ENCODE assay signal across 8 mouse cellular contexts in genomic region chr7:35585191-35586054, GRCm38 (mm10). TPM values are rescaled to one million over a fixed set of nuclear protein-coding genes. Genes with fewer than 3 reads are reported as not detected.
DNase-seq lines count a peak whose midpoint lies in the region; ATAC-seq and TF ChIP-seq lines count a peak whose summit lies in the region.

TSS of gene Rgs9bp (minus strand) at chr7:35585582.

- no peak for TF ChIP-seq RAD21 in CH12.LX (IDR thresholded peaks at IDR 0.05; ENCODE audit: low read depth, low read length)

- 2% methylated on average over 44 of the region's 45 CpGs for WGBS in forebrain, embryonic 11.5 days
- WGBS in hindbrain, embryonic 11.5 days = 1% methylated on average over 45 of the region's 45 CpGs
- WGBS in limb, embryonic 15.5 days = under 1% methylated on average over 45 of the region's 45 CpGs
- under 1% methylated on average over 45 of the region's 45 CpGs for WGBS in midbrain, embryonic 14.5 days
- under 1% methylated on average over 43 of the region's 45 CpGs for WGBS in stomach, embryonic 16.5 days

- H3K27ac ChIP-seq in CH12.LX (ENCODE audit: insufficient read depth, low read depth) = no peak within 1 kb of the TSS
- H3K27ac ChIP-seq in forebrain, embryonic 11.5 days (ENCODE audit: low read depth, low read length) = no peak within 1 kb of the TSS; the same call in 1 of the 2 replicates
- 0 out of 2 replicates have a peak within 1 kb of the TSS, but pooled peaks have one; percentile 6 for H3K27ac ChIP-seq in hindbrain, embryonic 11.5 days (ENCODE audit: low read depth, low read length)
- peak within 1 kb of the TSS; percentile 82 for H3K27ac ChIP-seq in limb, embryonic 15.5 days
- H3K27ac ChIP-seq in midbrain, embryonic 14.5 days (replicated peaks; ENCODE audit: low read depth, low read length) = no peak within 1 kb of the TSS; the same call in 1 of the 2 replicates
- peak within 1 kb of the TSS; percentile 68 for H3K27ac ChIP-seq in stomach, embryonic 16.5 days (ENCODE audit: low read length)

- in situ Hi-C loops in CH12.LX (cut with MboI; ENCODE audit: low pct_ligation_motif_present, low pct_unique_long_range_greater_than_20kb, low sequenced_read_pairs) = loop anchor here (5.0 kb wide), 1 partner anchor 42 kb away; no protein-coding TSS in a partner anchor

- DNase-seq in CH12.LX (ENCODE audit: extremely low read depth) = peak; percentile 48
- DNase-seq in adrenal gland, postnatal 25 days = peak; percentile 66
- DNase-seq in forebrain, embryonic 11.5 days (ENCODE audit: low spot score) = peak; percentile 85
- peak; percentile 69 for DNase-seq in hindbrain, embryonic 11.5 days (ENCODE audit: low spot score)
- peak; percentile 61 for DNase-seq in midbrain, embryonic 14.5 days
- DNase-seq in right cerebral cortex, adult 2 months (ENCODE audit: low spot score in 2 of 2) = no peak

- H3K27me3 ChIP-seq in CH12.LX (replicated peaks) = peaks cover 24% of the 10 kb centered on the region
- H3K27me3 ChIP-seq in forebrain, embryonic 11.5 days (ENCODE audit: control insufficient read depth, insufficient read depth, low read length) = peaks cover 29% of the 10 kb centered on the region
- peaks cover 28% of the 10 kb centered on the region for H3K27me3 ChIP-seq in hindbrain, embryonic 11.5 days (ENCODE audit: control insufficient read depth, insufficient read depth, low read length)
- H3K27me3 ChIP-seq in limb, embryonic 15.5 days = peaks cover 28% of the 10 kb centered on the region
- H3K27me3 ChIP-seq in midbrain, embryonic 14.5 days (ENCODE audit: control insufficient read depth, insufficient read depth, low read length) = peaks cover 29% of the 10 kb centered on the region
- H3K27me3 ChIP-seq in stomach, embryonic 16.5 days (ENCODE audit: control insufficient read depth, insufficient read depth, low read length) = peaks cover 23% of the 10 kb centered on the region

- ATAC-seq in forebrain, embryonic 11.5 days (replicated peaks; ENCODE audit: low FRiP score) = peak; percentile 69
- ATAC-seq in hindbrain, embryonic 11.5 days (ENCODE audit: low FRiP score) = peak; percentile 71
- ATAC-seq in limb, embryonic 15.5 days (ENCODE audit: insufficient number of reproducible peaks, low FRiP score, low TSS enrichment, low read depth) = peak; percentile 64
- peak; percentile 56 for ATAC-seq in midbrain, embryonic 14.5 days (ENCODE audit: low FRiP score, low TSS enrichment)
- ATAC-seq in stomach, embryonic 16.5 days (ENCODE audit: insufficient read depth, low FRiP score) = peak; percentile 80

- 0 out of 2 replicates have a peak, but pooled peaks cover 4% of the 10 kb centered on the region for H3K79me2 ChIP-seq in CH12.LX (replicated peaks; ENCODE audit: control insufficient read depth, extremely low read depth, insufficient read depth, poor library complexity, severe bottlenecking)

- no peak for TF ChIP-seq EP300 in CH12.LX (IDR thresholded peaks at IDR 0.05; ENCODE audit: low read length)

- dilution Hi-C loops in CH12.LX (cut with MboI; ENCODE audit: extremely low pct_ligation_motif_present, extremely low pct_unique_long_range_greater_than_20kb, low sequenced_read_pairs) = no loop called here

- peaks cover 8 to 34% of the 10 kb centered on the region in 2 experiments for H3K4me1 ChIP-seq in CH12.LX (ENCODE audit: control insufficient read depth in 1 of 2, insufficient read depth in 2 of 2)
- peaks cover 15% of the 10 kb centered on the region; the same call in 1 of the 2 replicates for H3K4me1 ChIP-seq in forebrain, embryonic 11.5 days (replicated peaks; ENCODE audit: control insufficient read depth, insufficient read depth, low read length)
- peaks cover 4% of the 10 kb centered on the region for H3K4me1 ChIP-seq in hindbrain, embryonic 11.5 days (replicated peaks; ENCODE audit: control insufficient read depth, insufficient read depth, low read length)
- peaks cover 55% of the 10 kb centered on the region for H3K4me1 ChIP-seq in limb, embryonic 15.5 days
- peaks cover 18% of the 10 kb centered on the region; the same call in 1 of the 2 replicates for H3K4me1 ChIP-seq in midbrain, embryonic 14.5 days (ENCODE audit: control insufficient read depth, insufficient read depth, low read length)
- peaks cover 22% of the 10 kb centered on the region for H3K4me1 ChIP-seq in stomach, embryonic 16.5 days (ENCODE audit: control insufficient read depth, insufficient read depth, low read length)

- peaks cover 4% of the 10 kb centered on the region for H3K9me3 ChIP-seq in CH12.LX (replicated peaks; ENCODE audit: low read length)
- H3K9me3 ChIP-seq in forebrain, embryonic 11.5 days (ENCODE audit: control insufficient read depth, low read length) = no peaks in the 10 kb centered on the region
- no peaks in the 10 kb centered on the region for H3K9me3 ChIP-seq in hindbrain, embryonic 11.5 days (ENCODE audit: control insufficient read depth, low read length)
- H3K9me3 ChIP-seq in limb, embryonic 15.5 days = no peaks in the 10 kb centered on the region
- no peaks in the 10 kb centered on the region for H3K9me3 ChIP-seq in midbrain, embryonic 14.5 days (ENCODE audit: control insufficient read depth, low read length)
- H3K9me3 ChIP-seq in stomach, embryonic 16.5 days (replicated peaks; ENCODE audit: control insufficient read depth, low read length) = no peaks in the 10 kb centered on the region

- peaks cover 0 to 7% of the 10 kb centered on the region in 2 experiments for H3K36me3 ChIP-seq in CH12.LX (replicated peaks in 1 of 2; ENCODE audit: control insufficient read depth in 1 of 2, insufficient read depth in 1 of 2, low read length in 1 of 2)
- no peaks in the 10 kb centered on the region for H3K36me3 ChIP-seq in forebrain, embryonic 11.5 days (ENCODE audit: control insufficient read depth, insufficient read depth, low read length)
- H3K36me3 ChIP-seq in hindbrain, embryonic 11.5 days (ENCODE audit: control insufficient read depth, insufficient read depth, low read length) = no peaks in the 10 kb centered on the region
- no peaks in the 10 kb centered on the region for H3K36me3 ChIP-seq in limb, embryonic 15.5 days
- no peaks in the 10 kb centered on the region for H3K36me3 ChIP-seq in midbrain, embryonic 14.5 days (ENCODE audit: control insufficient read depth, insufficient read depth, low read length)
- no peaks in the 10 kb centered on the region for H3K36me3 ChIP-seq in stomach, embryonic 16.5 days (ENCODE audit: control insufficient read depth, insufficient read depth, low read length)

- TF ChIP-seq POLR2A in CH12.LX (IDR thresholded peaks at IDR 0.05; ENCODE audit: low read depth, low read length) = no peak

- H3K9ac ChIP-seq in CH12.LX (ENCODE audit: insufficient read depth, low read depth) = peak within 1 kb of the TSS; percentile 55
- H3K9ac ChIP-seq in forebrain, embryonic 11.5 days (ENCODE audit: low read length) = peak within 1 kb of the TSS; percentile 67
- H3K9ac ChIP-seq in hindbrain, embryonic 11.5 days (ENCODE audit: low read depth, low read length) = peak within 1 kb of the TSS; percentile 68
- H3K9ac ChIP-seq in limb, embryonic 15.5 days = peak within 1 kb of the TSS; percentile 63
- peak within 1 kb of the TSS; percentile 68 for H3K9ac ChIP-seq in midbrain, embryonic 14.5 days (replicated peaks; ENCODE audit: low read length)
- H3K9ac ChIP-seq in stomach, embryonic 16.5 days (ENCODE audit: low read length) = peak within 1 kb of the TSS; percentile 75

- TF ChIP-seq CTCF in CH12.LX (conservative IDR thresholded peaks at IDR 0.05 in 1 of 2, IDR thresholded peaks at IDR 0.05 in 1 of 2; ENCODE audit: low read depth in 2 of 2, low read length in 2 of 2) = no peak

- H3K4me3 ChIP-seq in CH12.LX (replicated peaks in 1 of 3; ENCODE audit: low read depth in 2 of 3, low read length in 2 of 3, poor library complexity in 1 of 3) = peak within 1 kb of the TSS; percentile 77 to 80 (median 79)
- H3K4me3 ChIP-seq in forebrain, embryonic 11.5 days (ENCODE audit: low read depth, low read length) = peak within 1 kb of the TSS; percentile 66
- peak within 1 kb of the TSS; percentile 68 for H3K4me3 ChIP-seq in hindbrain, embryonic 11.5 days (ENCODE audit: low read depth, low read length)
- H3K4me3 ChIP-seq in limb, embryonic 15.5 days = peak within 1 kb of the TSS; percentile 65
- peak within 1 kb of the TSS; percentile 83 for H3K4me3 ChIP-seq in midbrain, embryonic 14.5 days (replicated peaks; ENCODE audit: low read depth, low read length)
- H3K4me3 ChIP-seq in stomach, embryonic 16.5 days (replicated peaks; ENCODE audit: low read length) = peak within 1 kb of the TSS; percentile 62

- H3K4me2 ChIP-seq in CH12.LX (ENCODE audit: insufficient read depth, low read depth, poor library complexity, severe bottlenecking) = peak within 1 kb of the TSS; percentile 89
- H3K4me2 ChIP-seq in forebrain, embryonic 11.5 days (ENCODE audit: low read depth, low read length, severe bottlenecking) = peak within 1 kb of the TSS; percentile 98
- H3K4me2 ChIP-seq in hindbrain, embryonic 11.5 days (replicated peaks; ENCODE audit: low read depth, low read length) = peak within 1 kb of the TSS; percentile 99
- H3K4me2 ChIP-seq in limb, embryonic 15.5 days = peak within 1 kb of the TSS; percentile 100
- peak within 1 kb of the TSS; percentile 94 for H3K4me2 ChIP-seq in midbrain, embryonic 14.5 days (ENCODE audit: low read length)
- peak within 1 kb of the TSS; percentile 100 for H3K4me2 ChIP-seq in stomach, embryonic 16.5 days (ENCODE audit: low read depth, low read length)

TF ChIP-seq in CH12.LX, 34 proteins besides CTCF, POLR2A, EP300 and RAD21 (continues in another document):
- TF ChIP-seq TBP (conservative IDR thresholded peaks at IDR 0.05; ENCODE audit: low read depth, low read length) = no peak
- no peak for TF ChIP-seq ZNF384 (IDR thresholded peaks at IDR 0.05; ENCODE audit: low read depth, low read length)
- TF ChIP-seq GABPA (IDR thresholded peaks at IDR 0.05; ENCODE audit: insufficient replicate concordance, low read depth, low read length) = no peak
- no peak for TF ChIP-seq USF1 (IDR thresholded peaks at IDR 0.05; ENCODE audit: low read depth, low read length)
- no peak for TF ChIP-seq MAZ (IDR thresholded peaks at IDR 0.05; ENCODE audit: low read depth, low read length)
- peak; percentile 37; the same call in 1 of the 2 replicates for TF ChIP-seq MXI1 (IDR thresholded peaks at IDR 0.05; ENCODE audit: low read depth, low read length)
- TF ChIP-seq SIN3A (IDR thresholded peaks at IDR 0.05; ENCODE audit: low read length) = peak; percentile 65
- TF ChIP-seq NRF1 (IDR thresholded peaks at IDR 0.05; ENCODE audit: low read depth, low read length) = no peak

RNA-seq across cellular contexts. Expression of gene Rgs9bp, which starts in this region (rescaled TPM):
- total RNA-seq in CH12.LX (2012; rRNA removed) (0.17 and 0.21 TPM in 2 replicates), CH12.LX (2014; rRNA removed) (0.05 and 0.11 TPM in 2 replicates)
- 0.04 and 0.06 TPM in 2 replicates for polyA plus RNA-seq in CH12.LX (2012; ENCODE audit: insufficient read length, low read depth)
- 0.39 and 0.76 TPM in 2 replicates for total RNA-seq in adrenal gland, postnatal 25 days (2021)
- polyA plus RNA-seq in forebrain, embryonic 11.5 days (2014; fragmentation: Nextera tagmentation; extraction: Ambion mirVana) = 0.21 and 0.32 TPM in 2 replicates
- 0.03 and 0.24 TPM in 2 replicates for polyA plus RNA-seq in hindbrain, embryonic 11.5 days (2014; fragmentation: Nextera tagmentation; extraction: Ambion mirVana)
- polyA plus RNA-seq in limb, embryonic 15.5 days (2015; fragmentation: Nextera tagmentation; extraction: Ambion mirVana) = 0.52 and 0.63 TPM in 2 replicates
- polyA plus RNA-seq in midbrain, embryonic 14.5 days (2014; fragmentation: Nextera tagmentation; extraction: Ambion mirVana) = 0.07 TPM in 1 of 2 replicates, not detected in the other
- 0.08 and 0.24 TPM in 2 replicates for polyA plus RNA-seq in stomach, embryonic 16.5 days (2015; fragmentation: Nextera tagmentation; extraction: Ambion mirVana)

Comparison
In these comparisons a context has a peak if more than half of its experiments do, and no peak if none do; other contexts are left out.
1. Peak in DNase-seq, H3K4me3 ChIP-seq, H3K9ac ChIP-seq and H3K4me2 ChIP-seq in CH12.LX; RNA of the gene not detected or under 1 TPM.
2. Peak in DNase-seq in adrenal gland, postnatal 25 days; RNA of the gene not detected or under 1 TPM.
3. Peak in DNase-seq, ATAC-seq, H3K4me3 ChIP-seq, H3K9ac ChIP-seq and H3K4me2 ChIP-seq in forebrain, embryonic 11.5 days; RNA of the gene not detected or under 1 TPM.
4. Peak in DNase-seq, ATAC-seq, H3K4me3 ChIP-seq, H3K27ac ChIP-seq, H3K9ac ChIP-seq and H3K4me2 ChIP-seq in hindbrain, embryonic 11.5 days; RNA of the gene not detected or under 1 TPM.
5. Peak in ATAC-seq, H3K4me3 ChIP-seq, H3K27ac ChIP-seq, H3K9ac ChIP-seq and H3K4me2 ChIP-seq in limb, embryonic 15.5 days; RNA of the gene not detected or under 1 TPM.
6. Peak in DNase-seq, ATAC-seq, H3K4me3 ChIP-seq, H3K9ac ChIP-seq and H3K4me2 ChIP-seq in midbrain, embryonic 14.5 days; RNA of the gene not detected or under 1 TPM.
7. Peak in ATAC-seq, H3K4me3 ChIP-seq, H3K27ac ChIP-seq, H3K9ac ChIP-seq and H3K4me2 ChIP-seq in stomach, embryonic 16.5 days; RNA of the gene not detected or under 1 TPM.